Mouse (Mus musculus): Measurements from ENCODE around the gene Txlna.

Gene Txlna

GRCm38 (mm10) chr4:129608426-129609025 is 32.3 kb downstream of the Txlna start:
- in situ Hi-C loops (cut with MboI; ENCODE audit: low sequenced_read_pairs), result loop anchor here (10.0 to 25.0 kb wide), 2 partner anchors 64 to 246 kb away; partner anchors contain the start of gene Hdac1

DNA sequence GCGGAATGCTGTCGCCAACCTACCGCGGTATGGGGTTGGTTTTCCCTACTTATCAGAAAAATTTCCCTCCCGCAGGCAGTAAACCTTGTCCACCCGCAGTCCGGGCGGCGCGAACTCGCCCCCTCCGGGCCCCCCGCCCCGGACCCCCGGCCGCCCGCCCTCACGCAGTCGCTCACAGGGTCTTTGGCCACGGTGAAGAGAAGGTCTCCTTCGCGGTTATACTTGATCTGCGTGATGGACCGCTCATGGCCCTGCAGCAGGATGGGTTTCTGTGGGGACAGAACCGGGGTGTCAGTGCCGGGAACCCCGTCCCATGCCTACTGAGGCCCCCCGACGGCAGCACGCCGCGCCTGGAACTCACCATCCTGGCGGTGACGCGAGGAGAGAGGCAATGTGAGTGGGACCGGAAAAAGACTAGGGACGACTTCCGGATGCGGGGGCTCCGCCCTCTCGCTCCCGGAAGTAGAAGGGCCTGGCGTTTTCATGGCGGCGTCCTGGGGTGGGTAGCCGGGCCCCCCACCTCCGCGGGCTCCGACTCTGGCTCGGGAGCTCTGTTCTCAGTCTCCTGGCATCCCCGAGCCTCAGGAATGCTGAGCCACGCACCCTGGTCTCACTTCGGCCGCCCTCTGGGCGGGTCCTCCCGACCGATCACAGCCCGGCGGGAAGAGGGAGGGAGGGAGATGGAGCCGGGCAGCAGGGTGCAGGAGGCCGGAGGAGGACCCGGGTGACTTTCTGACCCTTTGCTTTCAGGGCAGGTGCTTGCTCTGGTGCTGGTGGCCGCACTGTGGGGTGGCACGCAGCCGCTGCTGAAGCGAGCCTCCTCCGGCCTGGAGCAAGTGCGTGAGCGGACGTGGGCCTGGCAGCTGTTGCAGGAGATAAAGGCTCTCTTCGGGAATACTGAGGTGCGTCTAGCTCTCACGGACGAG is 40.4 kb downstream of the Txlna start, which contains the start of the genes Eif3i and Tmem234:
Gene Eif3i, minus strand, starts transcription at position 416 of the 926 bp plus-strand sequence.
Gene Tmem234, plus strand, starts transcription at position 436 of the 926 bp plus-strand sequence.
- in situ Hi-C loops (cut with MboI; ENCODE audit: low sequenced_read_pairs), result loop anchor here (10.0 to 25.0 kb wide), 2 partner anchors 56 to 238 kb away; partner anchors contain the start of gene Hdac1

GRCm38 (mm10) chr4:129588865-129589264 is 52.0 kb downstream of the Txlna start:
- in situ Hi-C loops (cut with MboI; ENCODE audit: low sequenced_read_pairs), result no loop called here

GRCm38 (mm10) chr4:129586943-129587342 is 53.9 kb downstream of the Txlna start:
- in situ Hi-C loops (cut with MboI; ENCODE audit: low sequenced_read_pairs), result no loop called here

- in situ Hi-C loops (cut with MboI; ENCODE audit: low sequenced_read_pairs), result no loop called here
These were observed 55.1 kb downstream of the Txlna start for GRCm38 (mm10) chr4:129585773-129586172.

- in situ Hi-C loops (cut with MboI; ENCODE audit: low sequenced_read_pairs), result no loop called here
These were observed 55.8 kb downstream of the Txlna start for GRCm38 (mm10) chr4:129584884-129585608.

DNA sequence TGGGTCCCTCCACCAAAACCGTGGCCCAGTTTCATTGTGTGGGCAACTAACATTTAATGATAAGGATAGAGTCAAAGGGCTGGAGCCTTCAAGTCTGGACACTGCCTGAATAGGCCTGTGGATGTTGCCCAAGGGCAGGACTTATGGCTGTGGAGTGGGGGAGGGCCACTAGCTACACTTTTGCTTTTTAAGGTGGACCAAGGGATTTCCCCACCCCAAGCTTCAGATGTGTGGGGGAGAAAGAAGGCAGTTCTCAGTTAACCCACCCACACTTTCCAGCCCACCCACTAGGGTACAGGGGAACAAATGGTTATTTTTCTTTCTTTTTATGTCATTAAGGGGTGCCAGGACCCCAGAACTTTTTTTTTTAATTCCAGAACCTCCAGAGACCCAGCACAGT is 56.5 kb downstream of the Txlna start:
- in situ Hi-C loops (cut with MboI; ENCODE audit: low sequenced_read_pairs), result no loop called here

GRCm38 (mm10) chr4:129582251-129582650 is 58.6 kb downstream of the Txlna start:
- in situ Hi-C loops (cut with MboI; ENCODE audit: low sequenced_read_pairs), result no loop called here

GRCm38 (mm10) chr4:129580347-129580746 is 60.5 kb downstream of the Txlna start:
- in situ Hi-C loops (cut with MboI; ENCODE audit: low sequenced_read_pairs), result no loop called here

GRCm38 (mm10) chr4:129578466-129578865 is 62.4 kb downstream of the Txlna start, which contains the start of gene Fam167b:
Gene Fam167b, minus strand, starts transcription at chr4:129578549.
- in situ Hi-C loops (cut with MboI; ENCODE audit: low sequenced_read_pairs), result no loop called here

GRCm38 (mm10) chr4:129577688-129578087 is 63.2 kb downstream of the Txlna start:
- in situ Hi-C loops (cut with MboI; ENCODE audit: low sequenced_read_pairs), result no loop called here

DNA sequence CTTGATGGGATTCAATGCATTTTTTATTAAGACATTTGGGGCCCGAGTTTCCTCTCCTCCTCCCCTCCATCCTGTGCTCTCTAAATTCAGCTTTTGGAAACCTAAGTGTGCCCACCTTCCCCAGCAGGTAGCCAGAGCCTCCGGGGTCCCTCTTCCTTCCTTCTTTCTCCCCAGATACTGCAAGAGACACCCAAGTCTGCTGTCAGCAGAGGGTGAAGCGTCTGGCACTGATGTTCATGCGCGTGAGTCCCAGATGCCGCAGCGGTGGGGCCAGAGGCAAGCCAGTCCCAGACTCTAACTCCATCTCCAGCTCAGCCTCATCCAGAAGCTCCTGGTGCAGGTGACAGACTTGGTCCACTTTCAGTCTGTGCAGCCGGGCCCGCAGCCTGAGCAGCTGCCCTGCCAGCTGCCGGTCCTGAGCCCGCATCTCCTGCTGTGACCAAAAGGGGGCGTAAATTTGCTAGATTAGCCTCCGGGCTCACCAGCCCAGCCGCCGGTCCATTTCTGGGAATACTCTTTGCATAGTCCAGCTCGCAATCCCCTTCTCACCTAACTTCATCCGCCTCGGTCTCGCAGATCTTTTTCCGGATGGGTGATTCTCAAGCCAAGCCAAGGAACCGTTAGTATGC is 63.9 kb downstream of the Txlna start:
- in situ Hi-C loops (cut with MboI; ENCODE audit: low sequenced_read_pairs), result no loop called here

All from CH12F3 (cell line).